Comparison of ENCODE assay signal across 9 mouse cellular contexts in the genomic region with DNA sequence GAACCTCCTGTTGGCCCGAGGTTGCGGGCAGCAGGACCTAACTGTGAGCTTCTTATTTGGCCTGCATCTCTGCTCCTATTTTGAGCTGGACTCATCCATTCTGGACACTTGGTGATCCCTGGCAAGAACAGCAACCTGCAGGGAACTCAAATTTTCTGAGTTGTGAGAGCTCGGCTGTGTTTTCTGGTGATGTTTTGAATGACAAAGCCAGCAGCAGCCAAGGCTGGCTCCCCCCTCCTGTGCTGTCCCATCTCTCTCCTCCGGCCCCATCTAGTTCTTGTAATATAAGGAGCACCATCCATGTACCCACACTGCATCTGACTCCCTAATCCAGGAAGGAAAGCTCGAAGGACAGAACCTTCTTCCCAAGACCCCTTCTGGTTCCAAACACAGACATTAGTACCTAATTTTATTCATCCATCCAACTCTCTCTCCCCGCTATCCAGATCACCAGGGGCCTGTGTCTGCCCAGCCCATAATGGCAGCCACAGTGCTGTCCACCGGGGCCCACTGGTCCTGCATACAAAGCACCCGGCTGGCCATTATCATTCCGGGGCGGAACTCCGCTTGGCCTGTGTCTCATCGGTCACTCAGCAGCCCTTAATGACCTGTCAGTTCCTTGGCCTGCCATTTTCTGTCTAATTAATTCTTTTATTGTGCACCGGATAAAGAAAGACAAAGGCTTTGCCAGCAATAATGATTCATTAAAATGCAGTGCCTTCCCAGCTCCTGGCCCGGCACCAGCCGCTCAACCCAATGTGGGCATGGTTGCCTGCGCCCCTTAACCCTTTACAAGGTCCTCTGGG. TPM values are rescaled to one million over a fixed set of nuclear protein-coding genes. Genes with fewer than 3 reads are reported as not detected.
DNase-seq lines count a peak whose midpoint lies in the region; ATAC-seq and TF ChIP-seq lines count a peak whose summit lies in the region.
"Had no signal": no experiment of that assay in that cellular context is flagged by ENCODE, and none has a peak within 500 bp of the region (broad histone marks: within the 10 kb centered on the region; RNA-seq: fewer than 3 reads in every experiment).

No protein-coding gene starts in this region.

- H3K36me3 ChIP-seq in forebrain, embryonic 16.5 days (ENCODE audit: control insufficient read depth, insufficient read depth), result no peaks in the 10 kb centered on the region
- H3K36me3 ChIP-seq: liver, embryonic 15.5 days had no signal

- peak overlapping the region; percentile 54 for H3K27ac ChIP-seq in gastrocnemius, adult 2 months
- peak overlapping the region; percentile 81 for H3K27ac ChIP-seq in forebrain, embryonic 16.5 days (ENCODE audit: low read length)
- H3K27ac ChIP-seq: liver, embryonic 15.5 days had no signal

- no peak for TF ChIP-seq POLR2A in lung, adult 2 months (IDR thresholded peaks at IDR 0.05; ENCODE audit: borderline replicate concordance, extremely low read depth, low read depth, low read length)

- peak; percentile 87 for ATAC-seq in forebrain, embryonic 16.5 days

- no peak for DNase-seq in gastrocnemius, adult 2 months
- DNase-seq in gastrocnemius, postnatal 36 days, result no peak
- peak; percentile 46 to 74 for DNase-seq in left cerebral cortex, postnatal 25 days (ENCODE audit: low spot score in 2 of 2)
- peak; percentile 87 for DNase-seq in retina, embryonic 14.5 days (ENCODE audit: low spot score)
- DNase-seq in kidney, adult 8-10 months, result no peak
- no peak for DNase-seq in yolk sac, embryonic 10.5 days (ENCODE audit: low spot score)
- no peak for DNase-seq in lung, adult 2 months

- no peak overlapping the region for H3K4me2 ChIP-seq in forebrain, embryonic 16.5 days (ENCODE audit: low read length)
- H3K4me2 ChIP-seq: liver, embryonic 15.5 days had no signal

- no peak overlapping the region for H3K4me3 ChIP-seq in gastrocnemius, adult 2 months
- H3K4me3 ChIP-seq in forebrain, embryonic 16.5 days (replicated peaks; ENCODE audit: low read length), result no peak overlapping the region
- no peak overlapping the region for H3K4me3 ChIP-seq in lung, adult 2 months (replicated peaks; ENCODE audit: extremely low read depth, low read depth, low read length)
- H3K4me3 ChIP-seq: liver, embryonic 15.5 days had no signal

- 7% methylated on average over 16 of the region's 16 CpGs for WGBS in forebrain, embryonic 16.5 days
- 73% methylated on average over 16 of the region's 16 CpGs for WGBS in lung, adult 2 months

- peaks cover 59% of the 10 kb centered on the region for H3K4me1 ChIP-seq in forebrain, embryonic 16.5 days (replicated peaks; ENCODE audit: control insufficient read depth, insufficient read depth, low read length)
- no peaks in the 10 kb centered on the region for H3K4me1 ChIP-seq in lung, adult 2 months (ENCODE audit: control insufficient read depth, insufficient read depth, low read length)
- H3K4me1 ChIP-seq: liver, embryonic 15.5 days had no signal

- peak overlapping the region; percentile 15 for H3K9ac ChIP-seq in forebrain, embryonic 16.5 days (replicated peaks; ENCODE audit: low read depth, low read length)
- H3K9ac ChIP-seq: liver, embryonic 15.5 days had no signal

- no peak for TF ChIP-seq CTCF in gastrocnemius, adult 2 months (IDR thresholded peaks at IDR 0.05)
- TF ChIP-seq CTCF in lung, adult 2 months (IDR thresholded peaks at IDR 0.05; ENCODE audit: insufficient read depth, low read length), result no peak

- H3K27me3 ChIP-seq in forebrain, embryonic 16.5 days (replicated peaks; ENCODE audit: control insufficient read depth, insufficient read depth, low read length), result no peaks in the 10 kb centered on the region

- intact Hi-C loops in gastrocnemius, adult 2 months (cut with DNase I), result no loop called here
- intact Hi-C loops in gastrocnemius, postnatal 36 days (cut with DNase I), result no loop called here
- intact Hi-C loops in left cerebral cortex, postnatal 25 days (cut with DNase I), result no loop called here

- no peaks in the 10 kb centered on the region for H3K9me3 ChIP-seq in forebrain, embryonic 16.5 days (ENCODE audit: control insufficient read depth, low read length)
- H3K9me3 ChIP-seq: liver, embryonic 15.5 days had no signal

RNA-seq across cellular contexts. Expression of a gene that starts 9.1 kb away (rescaled TPM):
- total RNA-seq in gastrocnemius, adult 2 months (2021), result 1 to 10 TPM in 1 of 2 experiments, under 1 TPM in 1; 0.92 to 1.1 TPM
- total RNA-seq in gastrocnemius, postnatal 36 days (2021), result 1 to 10 TPM; 1.9 to 2.0 TPM
- 26.1 and 26.8 TPM in 2 replicates for polyA plus RNA-seq in forebrain, embryonic 16.5 days (2015; fragmentation: Nextera tagmentation; extraction: Ambion mirVana)
- total RNA-seq in left cerebral cortex, postnatal 25 days (2021), result 10 to 100 TPM; 52.1 to 55.3 TPM
- polyA plus RNA-seq in lung, adult 2 months (2012; rRNA removed), result 0.49 and 0.62 TPM in 2 replicates

RNA-seq across cellular contexts. Expression of a gene that starts 17.5 kb away (rescaled TPM):
- total RNA-seq in gastrocnemius, adult 2 months (2021), result 10 to 100 TPM in 1 of 2 experiments, 1 to 10 TPM in 1; 9.7 to 14.9 TPM
- total RNA-seq in gastrocnemius, postnatal 36 days (2021), result 10 to 100 TPM; 13.1 to 13.9 TPM
- 18.3 and 19.4 TPM in 2 replicates for polyA plus RNA-seq in forebrain, embryonic 16.5 days (2015; fragmentation: Nextera tagmentation; extraction: Ambion mirVana)
- 10 to 100 TPM; 20.4 to 23.7 TPM for total RNA-seq in left cerebral cortex, postnatal 25 days (2021)
- polyA plus RNA-seq in lung, adult 2 months (2012; rRNA removed), result 15.8 and 22.4 TPM in 2 replicates

Comparison
In these comparisons a context has a peak if more than half of its experiments do, and no peak if none do; other contexts are left out.
1. DNase-seq: peak in left cerebral cortex, postnatal 25 days (2 of 2) and retina, embryonic 14.5 days (single experiment); none in gastrocnemius, adult 2 months (single experiment), gastrocnemius, postnatal 36 days (0 of 2), kidney, adult 8-10 months (0 of 2), yolk sac, embryonic 10.5 days (single experiment) and lung, adult 2 months (single experiment).
2. RNA of a gene that starts 9.1 kb away (total RNA-seq): 52.1 to 55.3 TPM in left cerebral cortex, postnatal 25 days; 1.9 to 2.0 TPM in gastrocnemius, postnatal 36 days and 0.92 to 1.1 TPM in gastrocnemius, adult 2 months; every median in the first group is over 10 times any median in the second.